Mouse (Mus musculus) forebrain, embryonic 14.5 days (tissue): ENCODE results near the gene Rasgef1c. TPM values are rescaled to one million over a fixed set of nuclear protein-coding genes. Genes with fewer than 3 reads are reported as not detected.

Source experiments
- ATAC-seq: fragments of 200-750 bp; cut with Nextera tagmentation; 2 replicates; pipeline ENCODE4 v1.8.0; 2017; ENCODE audit warnings: mild to moderate bottlenecking, moderate library complexity
- DNase-seq: peaks from one replicate; pipeline ENCODE4 v3.0.0-alpha.2; 2015; ENCODE audit warnings: low spot score
- H3K27ac ChIP-seq: fragments of 300-500 bp; sonication (generic); 2 replicates; pipeline ENCODE4 v1.5.1; 2014; ENCODE audit warnings: low read depth, mild to moderate bottlenecking, control low read depth, low read length, moderate library complexity
- H3K27me3 ChIP-seq: fragments of 300-500 bp; sonication (generic); replicated peaks from 2 replicates; pipeline ENCODE4 v1.6.1; 2014; ENCODE audit warnings: low read length, control low read depth, mixed read lengths; ENCODE audit not compliant: control insufficient read depth, insufficient read depth
- H3K36me3 ChIP-seq: fragments of 300-500 bp; sonication (generic); 2 replicates; pipeline ENCODE4 v1.6.1; 2014; ENCODE audit warnings: low read length, control low read depth; ENCODE audit not compliant: control insufficient read depth, insufficient read depth
- H3K4me1 ChIP-seq: fragments of 300-500 bp; sonication (generic); 2 replicates; pipeline ENCODE4 v1.6.1; 2014; ENCODE audit warnings: antibody characterized with exemption, low read length, control low read depth; ENCODE audit not compliant: control insufficient read depth, insufficient read depth
- H3K4me2 ChIP-seq: fragments of 300-500 bp; sonication (generic); 2 replicates; pipeline ENCODE4 v1.6.1; 2014; ENCODE audit warnings: mild to moderate bottlenecking, control low read depth, low read length
- H3K4me3 ChIP-seq: fragments of 300-500 bp; sonication (generic); 2 replicates; pipeline ENCODE4 v1.5.1; 2014; ENCODE audit warnings: low read depth, low read length, control low read depth
- H3K9ac ChIP-seq: fragments of 300-500 bp; sonication (generic); 2 replicates; pipeline ENCODE4 v1.6.1; 2014; ENCODE audit warnings: mild to moderate bottlenecking, low read length, control low read depth, moderate library complexity
- H3K9me3 ChIP-seq: fragments of 300-500 bp; sonication (generic); replicated peaks from 2 replicates; pipeline ENCODE4 v1.6.1; 2016; ENCODE audit warnings: low read length, control low read depth, mixed read lengths; ENCODE audit not compliant: control insufficient read depth
- WGBS: fragments of 180-500 bp; shearing (Covaris S2); extraction: QIAGEN DNeasy Blood & Tissue Kit; methylation state at CpG from one replicate; pipeline ENCODE4 v1.1.7; 2014; 5-methylcytosine and 5-hydroxymethylcytosine counted together
- polyA plus RNA-seq: library from polyadenylated mRNA; unstranded; fragments of >200 nt; fragmentation: Nextera tagmentation; extraction: Ambion mirVana; gene quantifications from 2 replicates; pipeline ENCODE4 v1.2.1, GENCODE M21; 2014

Rasgef1c gene
- 10.9 and 15.6 TPM in 2 replicates for polyA plus RNA-seq

GRCm38 (mm10) chr11:49901659-49902458 lies at the start of gene Rasgef1c:
TSS of gene Rasgef1c (plus strand) at chr11:49901835.
- Histone ChIP-seq H3K9me3 (no peaks in the 10 kb centered on the region), H3K4me2 (peak within 1 kb of the TSS; percentile 98), H3K27me3 (peaks cover 21% of the 10 kb centered on the region; the same call in 1 of the 2 replicates), H3K4me3 (peak within 1 kb of the TSS; percentile 69), H3K36me3 (no peaks in the 10 kb centered on the region), H3K9ac (peak within 1 kb of the TSS; percentile 77), H3K4me1 (no peaks in the 10 kb centered on the region), H3K27ac (no peak within 1 kb of the TSS)
- DNase-seq (peak; percentile 75), ATAC-seq (peak; percentile 95)
- 3% methylated on average over 98 of the region's 99 CpGs for WGBS

GRCm38 (mm10) chr11:49855144-49855543 lies 46.5 kb upstream of the Rasgef1c start:
- Histone ChIP-seq H3K9ac (no peak overlapping the region), H3K4me3 (no peak overlapping the region), H3K27me3 (no peaks in the 10 kb centered on the region), H3K36me3 (peaks cover 23% of the 10 kb centered on the region), H3K4me2 (no peak overlapping the region), H3K27ac (no peak overlapping the region), H3K4me1 (no peaks in the 10 kb centered on the region), H3K9me3 (no peaks in the 10 kb centered on the region)
- DNase-seq (no peak), ATAC-seq (no peak)
- WGBS: 82% methylated on average over 5 of the region's 5 CpGs

GRCm38 (mm10) chr11:49861139-49861538 lies 40.5 kb upstream of the Rasgef1c start:
- DNase-seq (no peak), ATAC-seq (no peak)
- H3K4me3 ChIP-seq: no peak overlapping the region
- H3K36me3 ChIP-seq: peaks cover 23% of the 10 kb centered on the region; the same call in 1 of the 2 replicates
- 89% methylated on average over 4 of the region's 4 CpGs for WGBS
- H3K27me3 ChIP-seq: no peaks in the 10 kb centered on the region
- H3K9me3 ChIP-seq: no peaks in the 10 kb centered on the region
- no peak overlapping the region for H3K27ac ChIP-seq
- H3K4me2 ChIP-seq: no peak overlapping the region
- H3K9ac ChIP-seq: no peak overlapping the region
- no peaks in the 10 kb centered on the region for H3K4me1 ChIP-seq

- no peak overlapping the region for H3K27ac ChIP-seq
- H3K27me3 ChIP-seq: no peaks in the 10 kb centered on the region
- no peak for ATAC-seq
- no peaks in the 10 kb centered on the region for H3K4me1 ChIP-seq
- no peak for DNase-seq
- no peak overlapping the region for H3K4me2 ChIP-seq
- H3K9ac ChIP-seq: no peak overlapping the region
- peaks cover 25% of the 10 kb centered on the region; the same call in 1 of the 2 replicates for H3K36me3 ChIP-seq
- no peak overlapping the region for H3K4me3 ChIP-seq
- H3K9me3 ChIP-seq: no peaks in the 10 kb centered on the region
Observed at GRCm38 (mm10) chr11:49863926-49864325, 37.7 kb upstream of the Rasgef1c start.

- H3K36me3 ChIP-seq: peaks cover 44% of the 10 kb centered on the region
- H3K4me1 ChIP-seq: no peaks in the 10 kb centered on the region
- H3K9me3 ChIP-seq: no peaks in the 10 kb centered on the region
- no peak overlapping the region for H3K27ac ChIP-seq
- DNase-seq: no peak
- 76% methylated on average over 5 of the region's 5 CpGs for WGBS
- ATAC-seq: no peak
- H3K4me2 ChIP-seq: no peak overlapping the region
- no peaks in the 10 kb centered on the region for H3K27me3 ChIP-seq
- no peak overlapping the region for H3K9ac ChIP-seq
- H3K4me3 ChIP-seq: no peak overlapping the region
Observed at GRCm38 (mm10) chr11:49867320-49867719, 34.3 kb upstream of the Rasgef1c start.

- Histone ChIP-seq H3K9me3 (no peaks in the 10 kb centered on the region), H3K4me2 (no peak overlapping the region), H3K4me3 (no peak overlapping the region), H3K27ac (no peak overlapping the region), H3K27me3 (no peaks in the 10 kb centered on the region), H3K36me3 (peaks cover 56% of the 10 kb centered on the region), H3K9ac (no peak overlapping the region), H3K4me1 (no peaks in the 10 kb centered on the region)
- peak; percentile 68; the same call in 1 of the 2 replicates for ATAC-seq
- peak; percentile 81 for DNase-seq
Observed at GRCm38 (mm10) chr11:49869762-49870161, 31.9 kb upstream of the Rasgef1c start.

GRCm38 (mm10) chr11:49871914-49872313 lies 29.7 kb upstream of the Rasgef1c start:
- peak; percentile 78 for DNase-seq
- no peak overlapping the region for H3K4me2 ChIP-seq
- peaks cover under 1% of the 10 kb centered on the region; the same call in 1 of the 2 replicates for H3K4me1 ChIP-seq
- no peak overlapping the region for H3K9ac ChIP-seq
- H3K36me3 ChIP-seq: peaks cover 55% of the 10 kb centered on the region
- no peaks in the 10 kb centered on the region for H3K9me3 ChIP-seq
- WGBS: 56% methylated on average over 6 of the region's 6 CpGs
- no peak overlapping the region for H3K27ac ChIP-seq
- ATAC-seq: peak; percentile 67; the same call in 1 of the 2 replicates
- H3K4me3 ChIP-seq: no peak overlapping the region
- H3K27me3 ChIP-seq: no peaks in the 10 kb centered on the region

- Histone ChIP-seq H3K27ac (no peak overlapping the region), H3K4me1 (peaks cover 8% of the 10 kb centered on the region; the same call in 1 of the 2 replicates), H3K9ac (no peak overlapping the region), H3K9me3 (no peaks in the 10 kb centered on the region), H3K36me3 (peaks cover 49% of the 10 kb centered on the region), H3K4me2 (no peak overlapping the region), H3K4me3 (no peak overlapping the region), H3K27me3 (no peaks in the 10 kb centered on the region)
- WGBS: 93% methylated on average over 6 of the region's 6 CpGs
- ATAC-seq (no peak), DNase-seq (no peak)
Observed at GRCm38 (mm10) chr11:49872779-49873178, 28.9 kb upstream of the Rasgef1c start.
